Mouse (Mus musculus) monocyte, adult 2 months (primary cell): ENCODE results near the gene Gcnt1.
A peak's percentile ranks its signal among the peaks of the same experiment; 100 is the strongest.

Source experiments
- DNase-seq, 2 experiments: peaks; one replicate each; pipeline ENCODE4 v3.0.0; 2022; ENCODE audit warnings: low spot score in 2 of 2, low read depth in 1 of 2

Gene Gcnt1

DNA sequence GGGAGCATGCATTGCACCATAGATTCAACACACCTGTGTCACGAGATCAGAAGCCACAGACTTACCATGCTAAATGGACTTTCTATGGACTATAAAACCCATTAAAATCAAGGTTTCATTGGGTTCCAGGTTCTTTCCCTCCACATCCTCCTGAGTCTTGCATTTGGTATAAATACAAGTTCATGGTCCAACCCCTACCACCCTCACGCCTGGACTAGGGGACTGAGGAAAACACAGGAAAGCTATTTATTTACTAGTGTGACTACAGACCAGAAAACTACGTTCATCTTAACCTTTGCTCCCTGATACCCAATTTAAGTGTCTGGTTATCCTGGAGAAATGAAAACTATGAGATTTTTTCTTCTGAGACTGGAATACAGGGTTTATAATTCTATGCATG lies at the start of gene Gcnt1:
TSS of gene Gcnt1 (minus strand) at position 144 of the 400 bp plus-strand sequence.
- no peak for DNase-seq

DNA sequence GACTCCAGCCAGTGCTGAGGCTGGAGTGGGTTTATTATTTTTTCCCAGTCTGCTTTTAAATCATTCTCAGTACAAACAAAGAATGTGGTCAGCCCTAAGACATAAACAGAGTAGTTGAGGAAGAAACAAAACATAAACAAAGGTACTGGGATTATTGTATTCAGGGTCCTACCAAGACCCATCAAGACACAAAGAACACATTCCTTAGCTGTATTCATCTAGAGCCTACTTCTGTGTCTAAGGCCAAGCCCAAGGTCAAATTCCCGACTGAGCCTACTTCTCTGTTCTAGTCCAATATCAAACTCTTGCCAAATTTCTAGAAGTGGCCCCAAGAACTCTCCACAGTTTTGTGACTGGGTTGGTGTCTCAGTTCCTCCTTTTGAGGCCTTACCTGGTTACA lies 45.2 kb upstream of the Gcnt1 start:
- DNase-seq: no peak

DNA sequence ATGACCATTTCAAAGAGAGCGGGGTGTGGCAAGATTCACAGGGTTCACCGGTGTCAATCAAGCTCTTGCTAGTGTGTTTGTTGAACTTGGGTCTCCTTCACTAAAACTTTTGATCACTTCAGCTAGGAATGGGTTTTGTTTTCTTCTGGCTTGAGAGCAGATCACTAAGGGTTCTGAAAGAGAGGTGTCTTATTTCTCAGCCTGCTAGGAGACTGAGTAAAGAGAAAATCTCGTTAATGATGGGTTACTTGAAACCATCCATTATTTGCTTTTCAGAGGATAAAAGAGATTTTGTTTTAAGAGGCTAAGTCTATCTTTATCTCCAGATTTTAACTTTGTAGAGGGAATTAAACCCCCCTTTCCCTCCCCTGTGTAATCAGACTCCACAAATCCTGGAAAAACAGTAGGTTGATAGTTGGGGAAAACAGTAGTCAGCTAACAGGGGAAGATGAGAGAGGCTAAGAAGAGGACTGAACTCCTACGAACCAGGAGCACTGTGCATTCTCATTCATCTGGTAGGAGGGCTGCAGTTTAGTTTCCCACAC lies 40.3 kb upstream of the Gcnt1 start:
- DNase-seq: no peak

DNA sequence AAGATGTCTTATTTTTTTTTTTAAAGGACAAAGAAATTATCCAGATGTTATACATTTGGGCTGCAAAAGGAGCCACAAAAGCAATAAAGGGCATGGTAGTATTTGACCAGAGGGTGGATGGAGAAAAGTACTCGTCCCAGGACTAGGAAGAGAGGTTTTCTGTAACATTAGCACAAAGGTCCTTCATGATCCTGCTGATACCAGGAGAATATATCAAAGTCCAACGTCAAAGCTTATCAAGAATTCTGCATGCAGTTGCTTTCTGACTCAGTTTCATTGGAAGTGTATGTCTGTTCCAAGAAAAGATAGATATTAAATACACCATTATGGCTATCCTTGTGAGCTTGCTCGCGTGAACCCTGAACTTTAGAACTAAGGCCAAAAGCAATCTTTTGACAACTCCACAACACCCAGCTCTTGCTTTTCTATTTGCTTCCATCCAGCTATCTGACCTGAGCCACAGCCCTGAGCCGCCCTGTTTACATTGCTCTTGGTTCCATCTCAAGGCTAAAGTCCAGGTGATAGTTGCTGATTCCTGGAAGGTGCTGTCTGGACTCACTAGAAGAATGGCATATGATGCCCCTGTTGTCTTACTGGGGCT lies 37.9 kb upstream of the Gcnt1 start:
- no peak for DNase-seq

DNA sequence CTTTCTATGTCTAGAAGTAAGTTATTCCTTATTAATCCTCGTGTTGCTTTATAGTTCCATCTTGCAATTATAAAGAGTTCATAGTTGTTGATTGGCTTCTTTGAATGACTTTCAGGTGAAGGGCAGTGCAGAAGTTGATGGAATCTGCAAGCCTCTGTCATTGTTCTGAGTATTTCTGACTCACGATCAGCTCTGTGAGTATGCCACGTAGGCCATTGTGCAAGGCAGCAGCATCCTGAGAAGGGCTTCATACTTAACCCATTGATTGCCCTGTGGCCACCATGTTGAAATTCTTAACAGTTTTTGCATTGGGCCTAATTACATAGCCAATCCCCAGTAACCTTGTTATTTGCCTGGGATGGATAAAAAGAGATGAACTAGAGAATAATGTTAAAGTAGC lies 36.7 kb upstream of the Gcnt1 start:
- DNase-seq: no peak

DNA sequence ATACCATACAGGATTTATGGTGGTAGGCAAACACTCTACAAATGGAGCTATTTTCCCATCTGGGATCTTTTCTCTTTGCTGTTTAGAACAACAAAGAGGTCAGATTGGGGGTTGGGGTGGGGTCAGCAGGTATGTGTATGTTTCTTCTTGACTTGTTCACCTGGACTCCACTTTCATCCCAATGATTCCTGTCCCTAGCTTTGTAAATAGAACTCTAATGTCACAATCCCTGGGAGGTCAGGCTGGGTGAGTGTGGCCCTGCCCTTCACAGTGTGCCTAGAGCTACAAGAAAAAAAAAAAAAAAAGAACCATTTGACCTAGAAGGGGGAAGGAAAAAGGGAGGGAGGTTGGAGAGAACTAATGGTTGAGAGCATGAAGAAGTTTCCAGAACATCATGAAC lies 35.9 kb upstream of the Gcnt1 start:
- DNase-seq: no peak

DNA sequence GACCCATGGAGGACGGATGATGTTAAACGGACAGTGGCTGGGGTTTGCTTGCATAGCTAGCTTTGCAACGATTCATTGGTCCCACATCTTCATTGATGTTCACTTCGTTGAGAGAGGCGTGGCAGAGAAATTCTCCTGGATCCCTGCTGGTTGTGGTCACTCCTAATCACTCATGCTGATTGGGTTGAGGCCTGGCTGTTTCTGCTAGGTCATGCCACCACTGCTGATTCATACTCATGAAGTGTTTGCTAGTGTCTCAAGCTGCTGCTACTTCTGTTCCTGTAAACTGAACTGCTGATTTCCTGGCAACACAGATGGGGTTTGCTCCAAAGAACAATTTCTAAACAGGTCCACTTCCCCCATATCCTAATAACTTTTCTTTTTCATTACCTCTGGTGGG lies 34.2 kb upstream of the Gcnt1 start:
- no peak for DNase-seq

DNA sequence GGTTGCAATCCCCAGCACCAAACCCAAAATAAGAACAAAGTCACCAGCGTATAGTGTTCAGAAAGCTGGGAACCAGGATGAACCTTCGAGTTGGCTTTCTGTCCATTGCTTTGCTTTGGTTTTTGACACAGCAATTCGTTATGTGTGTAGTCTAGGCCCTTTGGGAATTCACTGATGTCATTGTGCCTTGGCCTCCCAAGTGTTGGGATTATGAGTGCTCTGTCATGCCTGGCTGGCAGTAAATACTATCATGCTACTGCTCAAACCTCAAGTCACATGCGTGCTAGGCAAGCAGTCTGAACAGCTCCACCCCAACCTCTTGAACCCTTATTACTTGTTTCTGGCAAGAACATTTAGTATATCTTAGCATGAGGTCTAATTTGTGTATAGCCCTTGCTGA lies 30.5 kb upstream of the Gcnt1 start:
- DNase-seq: no peak

DNA sequence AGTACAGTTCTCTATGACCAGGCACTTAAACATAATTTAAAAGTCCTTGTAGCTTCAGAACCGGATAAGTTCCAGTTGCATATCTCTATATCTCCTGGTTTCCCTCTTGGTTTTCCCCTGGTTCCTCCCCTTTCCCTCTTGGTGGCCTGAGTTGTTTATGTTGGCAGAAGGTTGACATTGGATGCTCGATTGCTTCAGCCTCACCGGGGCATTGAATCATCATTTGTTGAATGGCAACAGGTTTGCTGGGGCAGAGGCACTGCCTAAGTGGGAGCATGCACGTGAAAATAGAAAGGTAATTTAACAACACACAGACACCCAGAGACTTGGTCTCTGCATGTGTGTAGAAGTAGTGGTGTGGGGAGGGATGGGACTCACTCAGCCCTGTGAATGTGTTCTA lies 27.9 kb upstream of the Gcnt1 start:
- no peak for DNase-seq

DNA sequence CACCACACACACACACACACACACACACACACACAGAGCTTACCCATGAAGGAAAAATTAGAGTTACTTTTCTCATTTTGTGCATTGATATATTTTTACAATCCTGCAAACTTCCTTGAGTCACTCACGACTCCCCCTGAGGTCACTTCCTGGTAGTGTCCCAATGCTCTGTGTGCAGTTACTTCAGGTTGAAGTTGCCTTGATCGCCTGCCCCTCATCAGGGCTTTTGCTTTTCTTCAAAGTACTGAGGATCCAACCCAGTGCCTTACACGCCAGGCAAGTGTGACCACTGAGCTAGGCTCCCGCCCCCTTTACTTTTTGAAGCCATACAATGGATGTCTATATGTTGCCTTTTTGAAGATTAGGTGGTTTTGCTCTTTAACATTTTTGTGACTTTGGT lies 27.3 kb upstream of the Gcnt1 start:
- no peak for DNase-seq

DNA sequence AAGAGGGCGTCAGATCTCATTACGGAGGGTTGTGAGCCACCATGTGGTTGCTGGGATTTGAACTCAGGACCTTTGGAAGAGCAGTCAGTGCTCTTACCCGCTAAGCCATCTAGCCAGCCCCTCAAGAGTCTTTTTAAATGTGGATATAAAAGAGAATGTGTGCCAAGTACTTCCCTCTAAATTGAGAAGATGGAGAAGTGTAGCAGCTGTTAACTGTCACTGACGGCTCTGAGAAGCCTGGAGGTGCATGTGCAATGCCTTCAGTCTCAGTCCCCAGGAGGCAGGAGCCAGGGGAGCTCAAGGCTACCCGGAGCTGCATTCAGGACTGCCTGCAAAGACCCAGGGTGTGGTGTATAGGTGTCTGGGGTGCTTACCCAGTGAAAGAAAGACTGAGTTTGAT lies 25.3 kb upstream of the Gcnt1 start:
- DNase-seq: no peak

DNA sequence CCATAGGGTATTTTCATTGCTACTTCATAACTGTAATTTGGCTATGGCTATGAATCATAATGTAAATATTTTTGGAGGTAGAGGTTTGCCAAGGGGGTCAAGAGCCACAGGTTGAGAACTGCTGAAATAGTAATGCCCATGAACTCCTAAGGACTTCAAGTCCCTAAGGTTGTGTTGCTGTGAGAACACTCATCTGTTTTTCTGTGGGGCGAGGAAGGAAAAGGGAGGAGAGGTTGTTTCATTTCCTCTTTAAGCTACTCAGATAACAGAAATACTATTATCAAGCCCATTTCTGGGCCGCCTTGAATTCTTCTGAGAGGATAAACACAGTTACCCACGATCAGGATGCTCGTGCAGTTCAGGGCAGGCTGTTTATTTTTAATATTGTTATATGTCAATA lies 24.2 kb upstream of the Gcnt1 start:
- DNase-seq: no peak

DNA sequence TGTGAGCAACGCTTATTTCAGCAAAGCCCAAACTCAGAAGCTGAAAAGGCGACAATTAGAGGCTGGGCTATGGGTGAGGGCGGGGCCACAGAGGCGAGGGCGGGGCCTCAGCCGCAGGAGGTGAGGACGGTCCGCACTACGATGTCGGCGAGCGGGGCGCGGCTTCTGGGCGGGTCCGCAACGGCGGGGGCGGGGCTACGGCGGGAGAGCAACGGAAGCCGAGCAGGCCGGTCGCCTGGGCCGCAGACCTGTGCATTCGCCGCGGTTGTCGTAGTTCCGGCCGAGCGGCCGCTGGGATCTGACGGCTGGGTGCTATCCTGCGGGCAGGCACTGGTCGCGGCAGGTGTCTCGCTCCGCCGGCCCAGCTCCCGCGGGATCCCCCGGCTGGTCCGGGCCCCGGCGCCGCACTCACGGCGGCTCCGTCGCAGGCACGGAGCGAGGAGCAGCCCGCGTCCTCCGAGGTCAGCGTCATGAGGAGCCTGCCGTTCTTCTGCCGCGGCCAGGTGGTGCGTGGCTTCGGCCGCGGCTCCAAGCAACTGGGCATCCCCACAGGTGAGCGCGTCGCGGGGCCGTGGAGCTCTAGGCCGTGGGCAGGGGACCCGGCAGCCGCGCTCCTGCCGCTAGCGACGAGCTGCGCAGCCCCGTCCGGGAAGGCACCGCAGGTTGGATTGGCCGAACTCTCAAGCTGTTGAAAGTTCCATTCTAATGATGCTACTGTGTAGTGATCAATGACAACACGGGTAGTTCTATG lies 21.4 kb upstream of the Gcnt1 start, which contains the start of gene Rfk:
TSS of gene Rfk (plus strand) at position 203 of the 751 bp plus-strand sequence.
- DNase-seq: peak; percentile 55 to 78

DNA sequence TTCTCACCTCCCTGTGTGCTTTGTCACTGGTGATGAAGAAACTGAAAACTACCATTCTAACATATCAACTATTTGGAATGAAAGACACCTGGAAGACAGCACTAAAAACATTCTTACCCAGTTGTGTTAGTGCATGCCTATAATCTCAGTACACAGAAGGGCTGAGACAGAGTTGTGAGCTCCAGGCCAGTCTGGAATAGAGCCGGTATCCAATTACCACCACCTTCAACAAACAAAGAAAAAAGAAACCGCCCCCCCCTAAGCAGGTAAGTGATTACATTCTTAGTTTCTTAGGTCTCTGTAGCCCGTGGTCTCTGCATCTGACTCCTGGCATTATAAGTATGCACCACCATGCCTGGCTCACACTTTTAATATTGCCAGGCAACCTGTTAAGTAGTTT lies 20.2 kb upstream of the Gcnt1 start:
- no peak for DNase-seq

DNA sequence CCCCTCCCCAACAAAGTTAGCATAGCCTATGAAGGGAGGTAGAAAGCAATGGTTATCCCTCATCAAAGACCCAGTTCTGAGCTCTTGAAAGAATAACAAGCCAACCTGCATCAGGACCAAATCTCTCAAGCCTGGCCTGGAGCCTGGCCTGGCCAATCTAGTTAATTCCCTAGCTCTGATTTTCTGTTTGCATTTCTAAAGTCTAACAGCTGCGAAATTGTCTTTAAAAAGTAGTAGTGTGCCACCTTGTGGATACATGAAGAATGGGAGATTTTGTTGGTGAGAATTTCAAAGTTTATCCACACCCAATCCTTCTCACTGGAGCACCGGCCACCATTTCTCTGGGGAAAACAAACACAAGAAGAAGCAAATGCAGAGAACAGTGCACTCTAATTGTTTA lies 15.8 kb upstream of the Gcnt1 start:
- no peak for DNase-seq

DNA sequence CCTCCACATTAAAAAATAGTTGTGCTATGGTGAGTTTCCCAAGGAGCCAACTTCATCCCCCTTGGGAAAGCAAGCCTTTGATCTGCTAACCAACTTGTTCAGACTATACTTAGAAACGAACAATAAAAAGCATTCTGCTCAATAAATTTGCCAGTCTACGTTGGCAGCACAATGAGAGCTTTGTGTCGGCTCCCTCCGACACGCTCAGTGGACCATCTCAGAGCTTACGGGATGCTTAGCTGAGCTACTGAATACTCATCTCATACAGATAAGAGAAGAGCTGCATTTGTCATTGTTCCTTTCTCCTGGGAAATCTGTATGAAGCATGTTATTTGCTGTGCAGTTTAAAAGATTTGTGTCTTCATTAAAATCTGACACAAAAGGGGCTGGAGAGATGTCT lies 13.8 kb upstream of the Gcnt1 start:
- DNase-seq: no peak

DNA sequence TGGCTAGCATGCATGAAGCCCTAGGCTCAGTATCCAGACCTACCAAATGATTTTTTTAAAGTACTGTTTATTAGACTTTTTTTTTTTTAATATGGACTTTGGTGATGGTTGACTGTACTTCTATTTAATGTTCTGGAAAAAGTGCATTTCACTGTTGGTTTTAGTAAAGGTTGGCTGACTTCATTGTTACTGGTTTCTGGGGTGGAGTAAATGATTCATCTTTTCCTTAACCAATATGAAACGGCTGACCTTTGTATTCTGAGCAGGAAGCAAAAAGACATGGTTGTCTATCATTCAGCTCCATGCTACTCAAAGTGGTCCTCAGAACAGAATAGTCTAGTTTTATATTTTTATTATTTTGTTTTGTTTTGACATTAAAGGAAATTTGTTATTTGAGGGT lies 12.8 kb upstream of the Gcnt1 start:
- DNase-seq: no peak

DNA sequence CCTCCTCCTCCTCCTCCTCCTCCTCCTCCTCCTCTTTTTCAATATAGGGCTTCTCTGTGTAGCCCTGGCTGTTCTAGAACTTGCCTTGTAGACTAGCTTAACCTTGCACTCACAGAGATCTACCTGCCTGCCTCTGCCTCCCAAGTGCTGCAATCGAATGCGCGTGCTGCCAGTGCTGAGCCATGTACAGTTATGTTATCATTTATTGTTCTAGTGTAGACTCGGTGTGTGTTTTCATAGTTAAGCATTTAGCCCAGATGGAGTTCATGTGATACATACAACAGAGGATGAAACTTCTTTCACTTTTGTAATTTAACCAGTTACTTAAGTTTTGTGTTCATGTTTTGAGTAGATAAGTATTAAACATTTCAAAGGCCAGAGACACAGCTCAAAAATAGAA lies 12.4 kb upstream of the Gcnt1 start:
- no peak for DNase-seq

DNA sequence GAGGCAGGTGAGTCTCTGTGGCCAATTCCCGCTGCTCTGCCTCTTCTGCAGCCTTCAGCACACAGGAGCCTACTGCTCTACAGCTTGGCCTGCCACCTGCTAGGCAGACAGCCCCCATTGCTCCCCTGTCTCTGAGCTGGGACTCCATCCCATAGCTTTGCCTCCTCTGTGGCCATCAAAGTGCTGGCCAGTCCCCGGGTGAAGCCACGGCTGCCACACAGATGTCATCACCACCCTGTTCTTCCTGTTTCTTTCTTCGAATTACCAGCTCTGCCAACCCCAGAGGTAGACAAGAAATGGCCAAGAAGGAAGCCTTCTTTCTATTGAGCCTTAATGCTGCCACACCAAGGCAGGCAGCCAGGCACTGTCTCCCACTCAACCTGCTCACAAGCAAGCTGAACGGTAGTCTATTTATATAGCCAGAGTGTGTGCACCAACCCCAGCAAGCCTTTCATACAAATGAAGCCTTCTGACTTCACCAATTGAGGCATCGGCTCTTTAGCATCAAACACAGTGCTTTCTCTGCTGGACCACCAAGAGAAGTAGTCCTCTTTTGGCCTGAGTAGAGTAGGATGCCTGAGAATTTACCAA lies 10.3 kb upstream of the Gcnt1 start:
- DNase-seq: no peak

DNA sequence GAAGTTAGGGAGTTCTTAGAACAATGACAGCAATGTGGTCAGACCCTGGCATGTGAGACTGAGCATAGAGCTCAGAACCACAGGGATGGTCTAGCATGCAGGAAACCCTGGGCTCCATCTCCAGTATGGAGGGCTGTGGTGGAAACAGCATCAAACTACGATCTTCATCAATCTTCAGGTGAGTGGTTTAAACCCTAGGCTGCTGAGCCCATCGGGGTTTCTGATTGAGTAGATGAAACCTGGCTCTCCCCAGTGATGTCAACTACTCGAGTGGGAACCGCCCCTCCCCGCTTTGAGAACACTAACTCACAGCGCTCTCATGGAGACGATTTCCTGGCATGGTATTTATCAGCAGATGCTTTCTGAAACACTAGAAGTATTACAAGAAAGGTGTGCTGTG lies 7.9 kb upstream of the Gcnt1 start:
- no peak for DNase-seq

DNA sequence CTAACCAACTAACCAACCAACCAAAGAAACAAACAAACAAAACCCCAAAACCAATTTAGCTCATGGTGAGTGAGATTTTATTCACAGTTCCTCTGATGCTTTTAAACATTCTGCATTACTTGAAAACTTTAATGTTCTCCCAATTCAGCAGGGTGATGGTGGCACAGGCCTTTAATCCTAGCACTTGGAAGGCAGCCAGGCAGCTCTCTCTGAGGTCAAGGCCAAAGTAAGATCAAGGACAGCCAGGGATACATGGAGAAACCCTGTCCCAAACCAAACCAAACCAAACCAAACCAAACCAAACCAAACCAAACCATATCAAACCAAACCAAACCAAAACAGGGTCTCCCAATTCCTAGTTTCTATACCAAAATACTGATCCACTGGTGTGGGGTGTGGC lies 6.2 kb upstream of the Gcnt1 start:
- DNase-seq: no peak

DNA sequence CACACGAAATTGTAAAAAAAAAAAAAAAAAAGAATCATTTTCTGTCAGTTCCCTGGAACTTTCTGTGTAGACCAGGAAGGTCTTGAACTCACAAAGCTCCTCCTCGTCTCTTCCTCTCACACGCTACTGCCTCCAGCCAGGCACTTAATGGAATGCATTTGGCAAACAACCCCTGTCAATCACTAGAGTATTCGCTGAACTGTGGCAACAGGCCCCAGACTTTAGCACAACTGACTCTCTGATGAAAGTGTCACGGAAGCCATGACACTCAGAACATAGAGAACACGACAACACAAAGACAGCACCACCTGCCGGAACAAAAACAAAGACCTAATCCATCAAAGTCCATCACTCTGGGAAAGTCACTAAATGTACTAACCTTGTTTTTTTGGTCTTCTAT lies 3.1 kb downstream of the Gcnt1 start:
- no peak for DNase-seq
